Mouse (Mus musculus) heart, postnatal 0 days (tissue): ENCODE results near the gene Imp3. TPM values are rescaled to one million over a fixed set of nuclear protein-coding genes. Genes with fewer than 3 reads are reported as not detected.

Source experiments
- ATAC-seq: fragments of 200-750 bp; cut with Nextera tagmentation; 2 replicates; pipeline ENCODE4 v1.8.0; 2017; ENCODE audit warnings: low read depth, moderate number of reproducible peaks, moderate library complexity; ENCODE audit not compliant: insufficient read depth
- DNase-seq: peaks from one replicate; pipeline ENCODE4 v3.0.0-alpha.2; 2016; ENCODE audit warnings: low spot score
- H3K27ac ChIP-seq: fragments of 300-500 bp; sonication (generic); 2 replicates; pipeline ENCODE4 v1.5.1; 2014; ENCODE audit warnings: low read depth, mild to moderate bottlenecking
- H3K27me3 ChIP-seq: fragments of 300-500 bp; sonication (generic); 2 replicates; pipeline ENCODE4 v1.6.1; 2014; ENCODE audit warnings: low read length, mixed read lengths; ENCODE audit not compliant: control insufficient read depth, insufficient read depth
- H3K36me3 ChIP-seq: fragments of 300-500 bp; sonication (generic); replicated peaks from 2 replicates; pipeline ENCODE4 v1.6.1; 2014; ENCODE audit warnings: low read length, mixed read lengths; ENCODE audit not compliant: control insufficient read depth, insufficient read depth
- H3K4me1 ChIP-seq: fragments of 300-500 bp; sonication (generic); 2 replicates; pipeline ENCODE4 v1.6.1; 2014; ENCODE audit warnings: antibody characterized with exemption; ENCODE audit not compliant: control insufficient read depth, insufficient read depth
- H3K4me2 ChIP-seq: fragments of 300-500 bp; sonication (generic); 2 replicates; pipeline ENCODE4 v1.6.1; 2014; ENCODE audit warnings: low read depth, mild to moderate bottlenecking, low read length, moderate library complexity
- H3K4me3 ChIP-seq: fragments of 300-500 bp; sonication (generic); 2 replicates; pipeline ENCODE4 v1.5.1; 2014; ENCODE audit warnings: low read depth, low read length
- H3K9ac ChIP-seq: fragments of 300-500 bp; sonication (generic); replicated peaks from 2 replicates; pipeline ENCODE4 v1.6.1; 2014; ENCODE audit warnings: low read depth, low read length, mixed read lengths
- H3K9me3 ChIP-seq: fragments of 300-500 bp; sonication (generic); replicated peaks from 2 replicates; pipeline ENCODE4 v1.6.1; 2016; ENCODE audit warnings: low read length; ENCODE audit not compliant: control insufficient read depth
- CTCF ChIP-seq: IDR thresholded peaks from 2 replicates; pipeline ENCODE4 v1.5.1; 2016; ENCODE audit warnings: antibody characterized with exemption, control low read depth, low read depth
- EP300 ChIP-seq: IDR thresholded peaks from 2 replicates; pipeline ENCODE4 v1.6.1; 2016; ENCODE audit warnings: antibody characterized with exemption, low read depth
- WGBS: fragments of 180-500 bp; shearing (Covaris S2); extraction: QIAGEN DNeasy Blood & Tissue Kit; methylation state at CpG from one replicate; pipeline ENCODE4 v1.1.7; 2014; 5-methylcytosine and 5-hydroxymethylcytosine counted together
- polyA plus RNA-seq: library from polyadenylated mRNA; unstranded; fragments of >200 nt; fragmentation: Nextera tagmentation; extraction: Ambion mirVana; gene quantifications from 2 replicates; pipeline ENCODE4 v1.2.1, GENCODE M21; 2015
- total RNA-seq: library from RNA; depleted of rRNA; stranded (reverse); fragments of >200 nt; gene quantifications from 2 replicates; pipeline ENCODE4 v1.2.3, GENCODE M21; 2014; ENCODE audit warnings: low replicate concordance; rRNA removed

Gene Imp3
- total and polyA plus RNA-seq, 2 experiments from 2014 or later = 58.1 to 179 TPM

- H3K9me3 ChIP-seq = no peaks in the 10 kb centered on the region
- TF ChIP-seq EP300 (no peak), CTCF (no peak)
- H3K27ac ChIP-seq = no peak overlapping the region
- H3K4me3 ChIP-seq = no peak overlapping the region
- no peak overlapping the region for H3K9ac ChIP-seq
- H3K4me1 ChIP-seq = no peaks in the 10 kb centered on the region
- no peak for ATAC-seq
- DNase-seq = no peak
- H3K4me2 ChIP-seq = no peak overlapping the region
- peaks cover 15% of the 10 kb centered on the region; the same call in 1 of the 2 replicates for H3K36me3 ChIP-seq
- WGBS = 72% methylated on average over 3 of the region's 3 CpGs
- H3K27me3 ChIP-seq = no peaks in the 10 kb centered on the region
Measured at GRCm38 (mm10) chr9:56975199-56975598, 37.9 kb downstream of the Imp3 start.

GRCm38 (mm10) chr9:56980186-56980585 lies 42.9 kb downstream of the Imp3 start:
- H3K4me2 ChIP-seq = no peak overlapping the region
- no peaks in the 10 kb centered on the region for H3K9me3 ChIP-seq
- no peak overlapping the region for H3K4me3 ChIP-seq
- H3K4me1 ChIP-seq = no peaks in the 10 kb centered on the region
- H3K36me3 ChIP-seq = peaks cover 17% of the 10 kb centered on the region; the same call in 1 of the 2 replicates
- no peak for DNase-seq
- no peak for ATAC-seq
- H3K9ac ChIP-seq = no peak overlapping the region
- TF ChIP-seq EP300 = no peak
- TF ChIP-seq CTCF = no peak
- 91% methylated on average over 6 of the region's 6 CpGs for WGBS
- H3K27me3 ChIP-seq = no peaks in the 10 kb centered on the region
- H3K27ac ChIP-seq = no peak overlapping the region

- H3K27me3 ChIP-seq = no peaks in the 10 kb centered on the region
- H3K27ac ChIP-seq = no peak overlapping the region
- 56% methylated on average over 1 of the region's 1 CpGs for WGBS
- H3K4me2 ChIP-seq = no peak overlapping the region
- ATAC-seq (no peak), DNase-seq (no peak)
- no peak overlapping the region for H3K9ac ChIP-seq
- no peak for TF ChIP-seq EP300
- TF ChIP-seq CTCF = no peak
- H3K4me1 ChIP-seq = no peaks in the 10 kb centered on the region
- H3K4me3 ChIP-seq = no peak overlapping the region
- H3K36me3 ChIP-seq = peaks cover 17% of the 10 kb centered on the region; the same call in 1 of the 2 replicates
- no peaks in the 10 kb centered on the region for H3K9me3 ChIP-seq
Measured at GRCm38 (mm10) chr9:56981502-56981901, 44.2 kb downstream of the Imp3 start.

Other genes with a start within 250 kb of the Imp3 start
- 0.93 and 2.4 TPM in 2 replicates for gene Lingo1, start 141.0 kb upstream of the Imp3 start, total RNA-seq
- gene Lingo1, start 141.0 kb upstream of the Imp3 start, polyA plus RNA-seq = 0.66 and 1.1 TPM in 2 replicates
- gene Odf3l1, start 72.8 kb upstream of the Imp3 start, total RNA-seq = not detected in 2 replicates
- 0.12 and 0.36 TPM in 2 replicates for gene Odf3l1, start 72.8 kb upstream of the Imp3 start, polyA plus RNA-seq
- gene Cspg4, start 72.4 kb upstream of the Imp3 start, total RNA-seq = 62.4 and 93.5 TPM in 2 replicates
- gene Cspg4, start 72.4 kb upstream of the Imp3 start, polyA plus RNA-seq = 14.4 and 17.4 TPM in 2 replicates
- 11.4 and 13.5 TPM in 2 replicates for gene Snx33, start 9.1 kb upstream of the Imp3 start, total RNA-seq
- gene Snx33, start 9.1 kb upstream of the Imp3 start, polyA plus RNA-seq = 4.4 and 5.2 TPM in 2 replicates
- 2.8 and 9.6 TPM in 2 replicates for gene Snupn, start 13.4 kb downstream of the Imp3 start, total RNA-seq
- gene Snupn, start 13.4 kb downstream of the Imp3 start, polyA plus RNA-seq = 14.9 and 15.8 TPM in 2 replicates
- gene Ptpn9, start 57.4 kb downstream of the Imp3 start, total RNA-seq = 22.2 and 22.6 TPM in 2 replicates
- 7.8 and 8.9 TPM in 2 replicates for gene Ptpn9, start 57.4 kb downstream of the Imp3 start, polyA plus RNA-seq
- gene Sin3a, start 134.6 kb downstream of the Imp3 start, total RNA-seq = 27.9 and 39.6 TPM in 2 replicates
- gene Sin3a, start 134.6 kb downstream of the Imp3 start, polyA plus RNA-seq = 9.7 and 12.1 TPM in 2 replicates
- gene Man2c1, start 193.2 kb downstream of the Imp3 start, total RNA-seq = 106 and 138 TPM in 2 replicates
- 31.8 and 35.6 TPM in 2 replicates for gene Man2c1, start 193.2 kb downstream of the Imp3 start, polyA plus RNA-seq
- 10.3 and 13.6 TPM in 2 replicates for gene Neil1, start 210.8 kb downstream of the Imp3 start, total RNA-seq
- 5.1 and 5.9 TPM in 2 replicates for gene Neil1, start 210.8 kb downstream of the Imp3 start, polyA plus RNA-seq
- gene Commd4, start 220.9 kb downstream of the Imp3 start, total RNA-seq = 21.1 and 45.2 TPM in 2 replicates
- 69.4 and 71.8 TPM in 2 replicates for gene Commd4, start 220.9 kb downstream of the Imp3 start, polyA plus RNA-seq